15 mouse cellular contexts compared by ENCODE assay signal in the genomic region with DNA sequence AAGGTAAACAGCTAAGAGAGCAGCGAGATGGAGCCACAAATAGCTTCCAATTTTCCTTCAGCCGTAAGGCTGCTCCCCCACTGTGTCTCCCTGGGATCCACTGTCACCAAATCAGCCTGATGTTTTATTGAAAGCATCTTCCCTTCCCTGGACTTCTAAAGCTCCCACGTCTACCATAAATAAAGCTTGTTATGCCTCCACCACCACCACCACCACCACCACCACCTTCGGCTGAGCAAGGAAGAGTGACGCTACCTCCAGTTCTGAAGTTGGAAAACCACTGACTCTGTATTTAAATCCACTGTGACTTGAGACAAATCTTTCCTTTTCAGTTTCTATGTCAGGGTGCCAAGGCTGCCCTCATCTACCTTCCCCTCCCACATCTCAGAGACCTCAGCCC.
"Had no signal": no experiment of that assay in that cellular context is flagged by ENCODE, and none has a peak within 500 bp of the region (broad histone marks: within the 10 kb centered on the region; RNA-seq: fewer than 3 reads in every experiment).

No protein-coding gene starts in this region.

- H3K36me3 ChIP-seq: liver, embryonic 12.5 days; midbrain, embryonic 10.5 days; midbrain, embryonic 12.5 days; neural tube, embryonic 12.5 days; stomach, embryonic 15.5 days had no signal

- H3K27me3 ChIP-seq: neural tube, embryonic 12.5 days; stomach, embryonic 15.5 days had no signal

- H3K27ac ChIP-seq: liver, embryonic 12.5 days; liver, embryonic 14.5 days; midbrain, embryonic 10.5 days; midbrain, embryonic 12.5 days; neural tube, embryonic 12.5 days; stomach, embryonic 15.5 days; stomach, postnatal 0 days had no signal

- H3K4me2 ChIP-seq: liver, embryonic 12.5 days; midbrain, embryonic 12.5 days; neural tube, embryonic 12.5 days; stomach, embryonic 15.5 days had no signal

- ATAC-seq: liver, embryonic 12.5 days; midbrain, embryonic 16.5 days had no signal

- H3K9ac ChIP-seq: liver, embryonic 12.5 days; liver, embryonic 14.5 days; midbrain, embryonic 12.5 days; neural tube, embryonic 12.5 days; stomach, embryonic 15.5 days had no signal

- H3K4me3 ChIP-seq: liver, embryonic 12.5 days; midbrain, embryonic 10.5 days; midbrain, embryonic 12.5 days; neural tube, embryonic 12.5 days; stomach, embryonic 15.5 days had no signal

- DNase-seq: lung, adult 2 months; lung, postnatal 4 days; midbrain, embryonic 14.5 days; right cerebral cortex, postnatal 14 days; thymus, adult 18-20 months; thymus, postnatal 14 days; thymus, postnatal 36 days had no signal

- H3K4me1 ChIP-seq: liver, embryonic 12.5 days; stomach, embryonic 15.5 days had no signal

- H3K9me3 ChIP-seq: liver, embryonic 12.5 days; midbrain, embryonic 10.5 days; midbrain, embryonic 12.5 days; neural tube, embryonic 12.5 days; stomach, embryonic 15.5 days had no signal
